Mouse (Mus musculus): ENCODE data around the gene Aldh18a1.

DNA sequence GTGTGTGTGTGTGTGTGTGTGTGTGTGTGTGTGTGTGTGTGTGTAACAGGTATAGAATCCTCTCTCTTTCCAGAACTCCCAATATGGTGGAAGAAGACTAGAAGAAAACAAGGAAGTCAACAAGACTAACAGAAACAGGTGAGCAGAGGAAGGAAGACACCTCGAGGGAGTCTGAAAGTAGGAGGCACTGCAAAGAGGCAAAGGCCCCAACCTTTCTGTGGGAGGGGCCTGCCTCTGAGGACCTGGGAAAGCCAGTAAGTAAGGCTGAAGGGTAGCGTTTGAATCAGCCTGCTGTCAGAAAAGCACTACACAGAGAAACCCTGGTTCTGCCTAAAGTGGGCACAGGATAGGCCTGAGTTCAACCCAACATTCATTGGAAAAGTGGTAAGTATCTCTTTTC, 79.4 kb downstream of the Aldh18a1 start:
- TF ChIP-seq POLR2A (IDR thresholded peaks at IDR 0.05; ENCODE audit: low read depth, low read length) (no peak), MXI1 (IDR thresholded peaks at IDR 0.05; ENCODE audit: low read depth, low read length) (no peak), MAX (IDR thresholded peaks at IDR 0.05; ENCODE audit: low read length) (no peak)

Measured in CH12.LX (cell line).